Mouse (Mus musculus): ENCODE data around the gene Gm20390.

Gm20390 gene

GRCm38 (mm10) chr11:93968005-93968847 lies at the start of gene Gm20390, which contains the start of gene Nme1:
TSS of gene Gm20390 (minus strand) at chr11:93968293.
TSS of gene Nme1 (minus strand) at chr11:93968521.
- peak; percentile 99 for DNase-seq

- DNase-seq: no peak
Measured at GRCm38 (mm10) chr11:94003346-94003745, 35.3 kb upstream of the Gm20390 start.

GRCm38 (mm10) chr11:93999276-93999675 lies 31.2 kb upstream of the Gm20390 start:
- no peak for DNase-seq

- peak; percentile 13 to 23 for DNase-seq
Measured at GRCm38 (mm10) chr11:93997141-93997775, 29.2 kb upstream of the Gm20390 start.

- peak in 1 of 2 experiments; percentile 74 for DNase-seq
Measured at GRCm38 (mm10) chr11:93996306-93997140, 28.4 kb upstream of the Gm20390 start.

GRCm38 (mm10) chr11:93995720-93996305 lies 27.7 kb upstream of the Gm20390 start, which contains the start of gene Spag9:
TSS of gene Spag9 (plus strand) at chr11:93996091.
- peak; percentile 95 to 96 for DNase-seq

GRCm38 (mm10) chr11:93995111-93995719 lies 27.1 kb upstream of the Gm20390 start:
- peak; percentile 70 to 73 for DNase-seq

- peak in 1 of 2 experiments; percentile 7 for DNase-seq
Measured at GRCm38 (mm10) chr11:93994531-93994930, 26.4 kb upstream of the Gm20390 start.

- no peak for DNase-seq
Measured at GRCm38 (mm10) chr11:93988328-93989062, 20.4 kb upstream of the Gm20390 start.

GRCm38 (mm10) chr11:93987625-93988327 lies 19.7 kb upstream of the Gm20390 start:
- no peak for DNase-seq

GRCm38 (mm10) chr11:93987026-93987425 lies 18.9 kb upstream of the Gm20390 start:
- DNase-seq: no peak

- no peak for DNase-seq
Measured at GRCm38 (mm10) chr11:93986298-93986697, 18.2 kb upstream of the Gm20390 start.

GRCm38 (mm10) chr11:93985265-93985664 lies 17.2 kb upstream of the Gm20390 start:
- DNase-seq: no peak

GRCm38 (mm10) chr11:93984619-93985018 lies 16.5 kb upstream of the Gm20390 start:
- no peak for DNase-seq

GRCm38 (mm10) chr11:93979502-93980049 lies 11.5 kb upstream of the Gm20390 start:
- no peak for DNase-seq

- no peak for DNase-seq
Measured at GRCm38 (mm10) chr11:93972951-93973350, 4.9 kb upstream of the Gm20390 start.

- DNase-seq: no peak
Measured at GRCm38 (mm10) chr11:93969799-93970198, 1.7 kb upstream of the Gm20390 start.

GRCm38 (mm10) chr11:93969171-93969570 lies 1.1 kb upstream of the Gm20390 start:
- DNase-seq: no peak

- no peak for DNase-seq
Measured at GRCm38 (mm10) chr11:93968848-93969128, 695 bp upstream of the Gm20390 start.

GRCm38 (mm10) chr11:93967381-93967780 lies 712 bp downstream of the Gm20390 start:
- DNase-seq: peak; percentile 14 to 18

GRCm38 (mm10) chr11:93965391-93965790 lies 2.7 kb downstream of the Gm20390 start:
- no peak for DNase-seq

All from cerebellum, postnatal 14 days (tissue).